Mouse (Mus musculus) lung, adult 18-20 months (tissue): ENCODE measurements around the gene Smarcc1.

Experiments used
- DNase-seq, 2 experiments: peaks; one replicate each; pipeline ENCODE4 v3.0.0; 2022; ENCODE audit warnings: mixed read lengths in 2 of 2

Gene Smarcc1

DNA sequence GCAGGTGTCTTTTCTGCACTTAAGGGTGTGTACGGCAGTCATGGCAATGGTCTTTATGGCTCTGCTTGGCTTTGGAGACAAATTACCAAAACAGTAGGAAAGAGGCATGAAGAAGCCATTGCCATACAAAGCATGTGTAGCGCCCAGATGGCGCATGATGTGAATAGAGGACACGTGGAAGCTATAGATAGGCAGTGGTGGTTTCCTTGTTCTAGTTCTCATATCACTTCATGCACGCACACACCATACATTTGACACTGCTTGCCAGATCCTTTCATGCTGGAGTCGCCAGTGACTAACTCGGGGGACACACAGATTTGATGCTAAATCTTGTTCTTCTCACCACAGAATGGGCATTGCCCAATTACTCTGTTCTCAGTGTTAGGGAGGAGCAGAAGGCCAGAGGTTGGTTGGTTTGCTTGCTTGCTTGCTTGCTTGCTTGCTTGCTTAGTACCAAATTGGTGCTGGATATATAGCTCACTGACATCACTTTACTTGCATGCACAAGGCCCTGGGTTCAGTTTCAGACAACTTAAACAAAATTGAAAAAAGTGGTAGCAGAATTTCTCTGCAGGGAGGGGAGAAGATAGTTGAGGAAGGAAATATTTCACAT, 125.8 kb downstream of the Smarcc1 start, which contains the start of gene Cspg5:
Gene Cspg5 (plus strand): TSS at position 563 of the 613 bp plus-strand sequence.
- DNase-seq: no peak

DNA sequence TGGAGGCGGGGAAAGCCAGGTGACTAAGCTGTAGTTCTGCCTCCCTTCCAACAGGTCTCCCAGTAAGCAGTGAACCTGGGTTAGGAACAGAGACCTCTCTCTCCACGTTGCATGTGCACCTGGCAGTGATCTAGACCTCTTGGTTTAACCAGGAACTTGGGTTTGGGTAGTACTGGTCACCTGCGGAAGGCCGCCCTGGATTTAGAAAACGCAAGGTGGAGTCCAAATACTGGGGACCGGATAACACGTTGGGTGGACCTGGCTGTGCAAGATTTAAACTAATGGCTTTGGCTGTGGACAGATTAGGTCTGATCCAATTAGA, 127.0 kb downstream of the Smarcc1 start:
- no peak for DNase-seq

DNA sequence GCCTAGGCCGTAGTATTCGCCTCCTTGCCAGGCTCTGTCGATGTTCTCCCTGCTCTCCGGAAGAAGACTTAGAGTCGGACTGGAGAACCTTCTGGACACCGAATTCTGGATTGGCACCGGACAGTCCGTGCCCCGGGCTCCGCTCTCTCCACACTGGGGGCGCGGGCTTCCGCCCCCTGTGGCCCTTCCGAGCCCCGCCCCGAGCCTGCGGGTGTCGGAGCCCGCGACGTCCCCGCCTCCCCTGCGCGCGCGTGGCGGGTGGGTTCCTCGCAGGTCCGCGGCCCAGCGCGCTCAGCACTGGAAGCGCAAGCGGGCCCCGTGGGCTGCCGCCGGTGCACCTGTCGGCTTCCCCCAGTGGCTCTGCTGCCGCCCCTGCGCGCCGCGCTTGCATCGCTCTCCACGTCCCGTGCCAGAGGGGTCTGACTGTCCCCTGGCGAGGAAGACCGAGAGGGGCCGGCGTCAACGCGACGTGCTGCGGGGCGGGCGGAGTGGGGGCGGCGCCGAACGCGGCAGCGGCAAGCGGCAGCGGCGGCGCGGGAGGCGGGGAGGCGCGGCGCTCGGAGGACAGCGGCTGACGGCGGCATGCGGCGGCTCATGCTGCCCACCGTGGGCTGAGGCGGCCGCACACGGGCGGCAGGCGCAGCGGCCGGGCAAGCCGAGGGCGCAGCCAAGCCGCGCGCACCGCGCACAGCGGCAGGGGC, 127.5 kb downstream of the Smarcc1 start:
- DNase-seq: peak; percentile 10 to 21

DNA sequence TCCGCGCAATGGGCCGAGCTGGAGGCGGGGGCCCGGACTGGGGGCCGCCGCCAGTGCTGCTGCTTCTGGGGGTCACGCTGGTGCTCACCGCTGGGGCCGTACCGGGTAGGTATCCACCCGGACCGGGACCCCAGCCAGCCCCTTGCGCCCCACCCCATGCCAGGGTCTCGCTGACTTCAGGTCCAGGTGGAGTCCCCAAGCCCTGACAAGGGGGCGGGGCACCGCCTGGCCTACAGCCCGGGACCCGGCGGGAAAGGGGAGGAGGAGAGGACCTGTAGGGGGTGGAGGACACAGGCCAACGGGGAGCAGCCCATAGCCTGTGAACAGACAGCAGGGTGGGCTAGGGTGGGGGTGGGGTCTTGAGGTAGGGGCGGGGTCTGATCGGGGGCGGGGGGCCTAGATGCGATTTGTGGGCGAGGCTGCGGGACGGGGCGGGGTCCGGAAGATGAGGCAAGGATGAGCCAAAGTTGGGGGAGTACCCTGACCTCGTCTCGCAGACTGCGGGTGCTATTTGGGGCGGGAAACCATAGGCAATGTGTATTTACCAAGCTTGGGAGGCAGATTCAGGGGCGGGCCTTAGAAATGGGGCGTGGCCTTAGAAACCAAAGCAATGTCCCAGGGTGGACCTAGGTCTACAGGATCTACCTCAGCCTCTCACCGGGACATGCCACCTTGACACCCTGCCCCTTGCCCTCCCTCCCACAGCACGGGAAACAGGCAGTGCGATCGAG, 128.2 kb downstream of the Smarcc1 start:
- DNase-seq: peak; percentile 36 to 42

DNA sequence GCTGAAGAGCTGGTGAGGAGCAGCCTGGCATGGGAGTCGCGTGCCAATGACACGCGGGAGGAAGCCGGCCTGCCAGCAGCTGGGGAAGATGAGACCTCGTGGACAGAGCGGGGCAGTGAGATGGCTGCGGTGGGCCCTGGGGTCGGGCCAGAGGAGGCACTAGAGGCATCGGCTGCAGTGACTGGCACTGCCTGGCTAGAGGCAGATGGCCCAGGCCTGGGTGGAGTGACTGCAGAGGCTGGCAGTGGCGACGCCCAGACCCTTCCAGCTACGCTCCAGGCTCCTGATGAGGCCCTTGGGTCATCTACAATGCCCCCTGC, 128.8 kb downstream of the Smarcc1 start:
- DNase-seq: no peak

DNA sequence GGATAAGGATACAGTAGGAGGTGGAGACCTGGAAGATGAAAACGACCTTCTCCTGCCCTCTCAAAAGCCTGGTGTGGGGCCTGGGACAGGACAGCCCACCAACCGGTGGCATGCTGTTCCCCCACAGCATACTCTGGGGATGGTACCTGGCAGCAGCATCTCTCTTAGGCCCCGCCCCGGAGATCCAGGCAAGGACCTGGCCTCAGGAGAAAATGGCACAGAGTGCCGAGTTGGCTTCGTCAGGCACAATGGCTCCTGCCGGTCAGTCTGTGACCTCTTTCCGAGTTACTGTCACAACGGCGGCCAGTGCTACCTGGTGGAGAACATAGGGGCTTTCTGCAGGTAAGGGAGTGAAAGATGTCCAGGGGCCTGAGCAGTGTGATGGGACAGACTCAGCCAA, 129.5 kb downstream of the Smarcc1 start:
- no peak for DNase-seq

DNA sequence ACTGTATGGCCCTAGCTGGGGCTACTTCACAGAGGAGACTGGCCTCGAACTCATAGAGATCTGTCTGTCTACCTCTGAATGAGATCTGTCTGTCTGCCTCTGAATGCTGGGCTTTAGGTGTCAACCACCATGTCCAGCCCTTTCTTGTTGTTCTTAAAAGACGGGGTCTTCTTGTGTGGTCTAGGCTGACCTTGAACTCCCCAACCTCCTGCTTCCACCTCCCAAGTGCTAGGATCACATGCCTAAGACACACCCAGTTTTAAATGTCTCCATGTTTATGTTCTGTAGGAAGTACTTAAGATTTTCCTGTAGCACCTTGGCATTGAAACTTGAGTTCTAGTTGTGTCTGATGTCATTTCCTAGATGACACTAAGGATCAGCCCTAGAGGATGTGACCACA, 131.4 kb downstream of the Smarcc1 start:
- DNase-seq: no peak

DNA sequence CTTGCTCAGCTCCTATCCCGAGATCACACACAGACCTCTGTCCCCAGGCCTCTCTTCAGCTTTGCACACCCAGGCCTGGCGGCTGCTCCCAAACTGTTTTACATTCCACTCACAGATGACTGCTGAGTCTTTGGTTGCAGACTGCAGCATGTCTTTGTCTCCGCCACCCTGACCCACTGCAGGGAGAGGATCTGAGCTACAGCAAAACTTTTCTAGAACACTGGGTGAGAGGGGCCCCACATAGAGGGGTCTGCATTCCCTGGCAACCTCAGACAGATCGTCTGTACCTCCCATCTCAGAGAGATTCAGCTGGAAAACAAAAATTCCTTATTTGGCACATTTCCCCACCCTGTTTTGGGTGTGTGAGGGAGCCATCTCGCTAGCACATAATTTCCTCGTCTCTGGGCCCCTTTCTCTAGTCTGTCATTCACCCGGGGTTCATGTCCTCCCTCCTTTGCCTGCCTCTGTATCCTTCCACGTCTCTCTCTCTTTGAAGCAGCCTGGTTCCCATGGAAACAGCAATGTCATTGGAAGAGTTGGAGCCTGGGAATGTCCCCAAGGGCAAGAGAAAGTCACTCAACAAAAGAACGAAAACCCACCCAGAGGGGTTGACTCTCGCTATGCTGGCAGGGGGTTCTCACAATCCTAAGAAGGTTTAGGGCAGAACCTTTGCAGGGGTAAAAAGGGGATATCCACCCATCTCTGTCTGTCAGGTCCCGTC, 132.5 kb downstream of the Smarcc1 start:
- no peak for DNase-seq

DNA sequence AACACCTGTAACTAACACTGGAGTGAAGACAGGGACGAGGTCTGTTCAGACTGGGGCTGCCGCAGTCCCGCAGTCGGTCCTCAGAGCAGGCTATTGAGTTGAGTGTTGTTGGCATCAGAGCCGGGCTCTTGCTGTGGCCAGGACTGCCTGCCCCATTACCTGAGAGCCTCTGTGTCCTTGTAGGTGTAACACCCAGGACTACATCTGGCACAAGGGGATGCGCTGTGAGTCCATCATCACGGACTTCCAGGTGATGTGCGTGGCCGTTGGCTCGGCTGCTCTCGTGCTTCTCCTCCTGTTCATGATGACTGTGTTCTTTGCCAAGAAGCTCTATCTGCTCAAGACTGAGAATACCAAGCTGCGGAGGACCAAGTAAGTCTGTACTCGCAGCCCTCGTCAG, 133.3 kb downstream of the Smarcc1 start:
- DNase-seq: no peak

DNA sequence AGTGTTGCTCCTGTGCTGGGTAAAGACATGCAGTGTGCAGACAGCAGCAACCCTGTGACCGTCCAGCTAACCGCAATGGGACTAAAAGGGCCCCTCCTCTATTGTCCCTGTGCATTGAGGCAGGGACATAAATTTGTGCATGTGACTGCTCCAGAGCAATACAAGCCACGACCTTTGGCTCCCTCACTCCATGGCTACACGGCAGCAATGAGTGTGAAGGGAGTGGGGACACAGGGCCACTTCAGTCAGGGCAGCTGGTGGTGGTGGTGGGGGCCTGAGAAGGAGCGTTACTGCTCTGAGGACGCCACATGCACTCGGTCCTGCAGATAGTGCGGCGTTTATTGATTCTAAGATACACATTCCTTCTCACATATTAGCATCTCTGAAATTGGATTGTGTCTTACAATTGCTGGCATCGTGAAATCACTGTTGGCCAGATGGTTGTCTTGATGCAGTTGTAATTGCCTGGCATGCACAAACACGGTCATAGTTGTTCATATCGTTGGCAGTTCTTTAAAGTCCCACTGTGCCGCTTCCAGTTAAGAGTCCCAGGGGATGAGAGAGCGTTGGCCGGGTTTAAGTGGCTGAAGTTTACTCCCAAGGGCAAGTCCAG, 138.0 kb downstream of the Smarcc1 start:
- DNase-seq: no peak

DNA sequence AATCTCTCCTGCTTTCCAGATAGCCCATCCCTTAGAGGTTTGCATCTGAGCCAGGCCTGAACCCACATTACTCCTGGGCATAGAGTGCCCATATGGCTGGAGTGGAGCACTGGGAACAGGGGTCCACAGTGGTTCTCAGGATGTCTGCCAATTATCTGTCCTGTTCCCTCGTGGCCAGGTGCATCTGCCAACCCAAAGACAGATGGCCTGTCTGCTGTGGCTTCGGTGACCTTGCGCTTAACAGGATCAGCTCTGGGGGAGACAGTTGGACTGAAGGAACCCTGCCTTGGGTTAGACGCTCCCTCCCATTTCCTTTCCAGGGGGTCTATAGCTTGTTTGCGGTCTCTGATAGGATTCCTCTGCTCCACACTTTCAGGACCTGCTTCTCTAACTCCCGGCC, 141.1 kb downstream of the Smarcc1 start:
- no peak for DNase-seq

DNA sequence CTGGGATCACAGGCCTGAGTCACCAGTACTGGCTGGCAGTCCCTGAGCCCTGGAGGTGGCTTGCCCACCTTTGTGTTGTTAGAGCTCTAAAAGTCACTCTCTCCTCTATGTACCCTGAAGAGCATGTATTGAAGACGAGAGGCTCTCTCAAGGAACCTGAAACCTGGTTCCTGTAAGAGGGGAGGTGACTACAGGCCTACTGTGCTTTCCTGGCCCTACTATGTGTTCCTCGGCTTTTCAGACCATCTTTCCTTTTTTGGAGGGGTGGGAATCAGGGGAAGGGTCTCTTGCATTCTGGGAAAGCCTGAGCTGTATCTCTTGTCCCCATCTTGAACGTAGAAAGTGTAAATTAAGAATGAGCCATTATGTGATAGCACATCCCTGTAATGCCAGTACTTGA, 141.6 kb downstream of the Smarcc1 start:
- no peak for DNase-seq

DNA sequence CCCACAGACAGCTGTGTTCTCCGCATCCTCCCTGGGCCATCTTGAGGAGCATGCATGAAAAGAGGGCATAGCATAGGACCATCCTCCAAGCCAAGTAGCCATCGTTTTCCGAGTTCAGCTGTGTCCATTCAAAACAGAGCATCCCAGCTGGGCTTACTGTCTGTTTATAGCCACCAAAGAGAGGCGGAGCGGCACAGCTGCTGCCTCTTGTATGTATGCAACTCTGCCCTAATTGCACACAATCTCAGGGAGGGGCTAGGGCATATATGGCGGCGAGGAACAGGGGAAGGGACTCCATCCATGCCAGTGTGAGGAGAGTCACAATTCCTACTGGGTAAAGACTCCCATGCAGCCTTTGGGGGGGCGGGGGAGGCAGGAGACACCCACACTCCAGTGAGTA, 145.7 kb downstream of the Smarcc1 start:
- DNase-seq: no peak

DNA sequence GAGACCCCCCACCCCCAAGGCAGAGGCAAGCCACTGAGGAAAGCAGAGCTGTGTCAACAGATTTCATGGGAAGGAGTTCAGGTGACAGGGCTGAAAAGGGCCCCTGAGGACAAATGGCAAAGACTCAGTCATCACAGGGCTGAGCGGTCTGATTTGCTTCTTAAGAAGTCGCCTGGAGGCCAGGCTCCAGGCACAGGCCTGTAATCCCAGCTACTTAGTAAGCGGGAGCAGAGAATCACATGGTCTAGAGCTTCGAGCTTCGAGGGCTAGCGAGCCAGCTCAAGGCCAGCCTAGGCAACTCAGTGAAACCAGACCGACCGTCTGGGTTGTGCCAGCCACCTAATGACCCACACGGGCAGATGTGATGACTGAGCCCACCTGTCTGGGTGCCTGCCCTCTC, 147.5 kb downstream of the Smarcc1 start:
- no peak for DNase-seq

DNA sequence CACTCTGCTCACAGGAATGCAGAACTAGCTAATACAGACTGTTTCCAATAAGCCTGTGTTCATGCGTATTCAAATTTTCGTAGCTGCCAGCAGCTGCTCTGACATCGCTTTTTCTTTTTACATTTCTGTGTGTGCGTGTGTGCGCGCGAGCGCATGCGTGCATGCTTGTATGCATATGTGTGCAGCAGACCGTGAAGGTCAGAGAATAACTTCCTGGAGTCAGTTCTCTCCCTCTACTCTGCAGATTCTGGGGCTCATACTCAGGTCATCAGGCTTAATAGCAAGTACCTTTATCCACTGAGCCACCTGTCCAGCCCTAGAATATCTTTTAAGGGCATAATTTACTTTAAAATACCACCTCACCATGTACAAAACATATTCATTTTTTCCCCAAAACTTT, 150.9 kb downstream of the Smarcc1 start:
- DNase-seq: no peak

DNA sequence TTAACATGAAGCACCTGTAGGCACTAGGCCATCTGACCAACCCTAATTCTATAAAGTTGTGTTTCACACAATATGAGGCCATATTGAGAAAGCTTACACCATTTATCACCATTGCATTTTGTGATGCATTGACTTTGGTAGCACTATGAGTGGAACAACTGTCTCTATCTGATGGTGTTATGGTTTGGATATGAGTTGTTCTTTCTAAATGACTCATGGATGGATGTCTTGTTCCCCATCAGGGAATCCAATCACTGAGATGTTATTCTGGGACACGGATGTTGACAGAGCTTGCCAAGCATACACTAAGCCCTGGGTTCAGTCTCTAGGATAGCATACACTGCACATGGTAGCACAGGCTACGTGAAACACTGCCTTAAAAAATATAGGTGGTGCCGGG, 154.8 kb downstream of the Smarcc1 start:
- no peak for DNase-seq

DNA sequence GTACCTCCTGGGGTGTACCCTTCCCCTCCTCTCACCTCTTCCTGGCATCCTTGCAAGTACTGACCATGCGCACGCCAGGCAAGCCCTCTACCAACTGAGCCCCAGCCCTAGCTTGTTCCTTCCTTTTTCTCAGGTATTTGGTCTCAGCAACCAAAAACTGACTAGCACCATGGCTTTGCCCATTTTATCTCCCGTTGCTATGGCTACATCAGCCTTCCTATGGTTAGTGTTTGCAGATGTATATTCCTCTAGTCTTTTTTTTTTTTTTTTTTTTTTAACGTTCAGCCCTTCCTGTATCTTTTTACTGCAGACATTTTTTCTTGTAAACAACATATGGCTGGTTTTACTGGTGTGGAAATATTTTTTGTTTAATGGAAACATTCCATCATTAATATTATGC, 156.0 kb downstream of the Smarcc1 start:
- DNase-seq: no peak

DNA sequence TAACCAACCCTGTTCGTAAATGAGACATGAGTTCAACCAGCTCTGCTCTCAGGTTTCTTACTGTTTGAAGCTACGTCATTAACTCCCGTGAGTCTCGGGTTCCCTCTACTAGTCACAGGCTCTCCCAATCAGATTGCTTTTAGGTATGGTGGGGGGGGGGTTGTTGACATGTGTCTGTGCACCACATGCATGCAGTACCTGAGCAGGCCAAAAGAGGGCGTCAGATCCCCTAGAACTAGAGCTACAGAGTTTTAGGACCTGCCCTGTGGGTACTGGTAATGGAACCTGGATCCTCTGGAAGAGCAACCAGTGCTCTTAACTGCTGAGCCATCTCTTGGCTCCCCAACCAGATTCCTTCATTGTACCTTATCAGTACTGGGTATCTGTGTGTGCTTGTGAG, 158.4 kb downstream of the Smarcc1 start:
- DNase-seq: no peak

DNA sequence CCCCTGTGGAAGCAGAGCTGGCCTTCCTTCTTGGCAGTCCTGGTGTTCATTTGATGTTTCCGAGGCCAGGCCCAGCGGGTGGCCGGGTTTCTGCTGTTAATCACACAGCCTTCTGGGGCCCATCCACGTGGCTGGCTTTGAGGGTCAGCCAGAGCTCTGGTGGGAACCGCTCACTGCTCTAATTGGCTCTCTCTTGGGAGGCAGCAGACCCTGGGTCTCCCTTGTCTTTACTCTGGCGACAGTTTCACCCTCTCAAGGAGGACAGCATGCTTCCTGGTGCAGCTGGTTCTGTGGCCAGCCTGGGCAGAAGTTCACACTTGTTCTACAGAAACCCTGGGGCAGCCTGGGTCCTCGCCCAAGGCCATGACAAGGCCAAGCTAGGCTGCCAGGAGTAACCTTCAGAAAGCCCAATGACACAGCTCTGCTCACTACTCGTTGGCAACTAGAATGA, 159.9 kb downstream of the Smarcc1 start:
- no peak for DNase-seq

DNA sequence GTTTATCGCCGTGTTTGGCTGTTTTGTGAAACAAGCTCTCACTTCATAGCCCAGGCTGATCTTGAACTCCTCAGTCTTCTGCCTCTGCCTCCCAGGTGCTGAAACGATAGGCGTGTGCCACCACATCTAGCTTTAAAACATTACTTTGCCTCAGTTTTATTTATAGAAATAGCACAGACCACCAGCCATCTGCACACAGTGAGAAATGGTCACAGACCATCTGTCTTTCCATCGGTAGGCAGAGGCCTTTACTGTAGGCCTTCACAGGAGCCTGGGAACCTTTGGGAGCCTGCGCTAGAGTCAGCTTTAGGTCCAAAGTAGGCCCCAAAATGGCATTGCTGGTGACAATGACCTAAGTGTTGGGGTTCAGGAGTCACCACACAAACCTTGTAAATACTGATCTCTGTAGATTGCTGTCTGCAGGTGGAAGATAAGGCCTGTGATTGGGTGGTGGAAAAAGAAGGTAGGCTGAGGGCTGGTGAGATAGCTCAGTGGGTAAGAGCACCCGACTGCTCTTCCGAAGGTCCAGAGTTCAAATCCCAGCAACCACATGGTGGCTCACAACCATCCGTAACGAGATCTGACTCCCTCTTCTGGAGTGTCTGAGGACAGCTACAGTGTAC, 166.7 kb downstream of the Smarcc1 start:
- DNase-seq: no peak

DNA sequence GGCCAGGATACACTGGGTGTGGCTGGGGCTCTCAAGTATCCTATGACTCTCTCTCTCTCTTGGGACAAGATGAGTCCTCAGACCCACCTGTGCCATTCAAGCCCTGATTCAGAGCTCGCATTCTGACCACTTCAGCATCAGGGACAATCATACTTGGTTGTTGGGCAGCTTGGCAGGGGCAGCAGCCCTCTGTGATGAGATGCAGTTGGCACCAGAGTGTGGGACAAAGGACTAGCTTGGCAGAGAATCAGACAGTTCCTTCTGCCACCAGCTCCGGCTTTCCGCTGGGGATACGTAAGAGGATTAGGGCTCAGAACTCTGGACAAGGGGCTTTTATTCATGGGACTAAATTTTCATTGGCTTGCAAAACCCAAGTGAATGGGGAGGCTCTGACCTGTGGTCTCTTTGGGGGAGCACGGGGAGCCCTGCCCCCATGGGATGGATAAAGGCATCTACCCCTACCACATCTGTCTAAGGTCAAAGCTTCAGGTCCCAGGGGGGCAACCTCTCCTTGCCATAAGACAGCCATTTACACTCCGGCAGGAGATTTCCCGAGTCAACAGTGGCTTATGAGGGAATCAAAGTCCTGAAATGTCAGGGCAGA, 169.9 kb downstream of the Smarcc1 start:
- no peak for DNase-seq
